Mouse (Mus musculus) intestine, postnatal 0 days (tissue): Measurements from ENCODE around the gene H2-K1. TPM values are rescaled to one million over a fixed set of nuclear protein-coding genes. Genes with fewer than 3 reads are reported as not detected.

Experiments used
- ATAC-seq: fragments of 200-750 bp; cut with Nextera tagmentation; 2 replicates; pipeline ENCODE4 v1.8.0; 2017; ENCODE audit warnings: mild to moderate bottlenecking, moderate TSS enrichment, moderate library complexity
- H3K27ac ChIP-seq: fragments of 300-500 bp; sonication (generic); 2 replicates; pipeline ENCODE4 v1.5.1; 2014; ENCODE audit warnings: mild to moderate bottlenecking, low read depth, low read length, moderate library complexity
- H3K27me3 ChIP-seq: fragments of 300-500 bp; sonication (generic); replicated peaks from 2 replicates; pipeline ENCODE4 v1.6.1; 2014; ENCODE audit warnings: low read length, mixed read lengths; ENCODE audit not compliant: control insufficient read depth, insufficient read depth
- H3K36me3 ChIP-seq: fragments of 300-500 bp; sonication (generic); 2 replicates; pipeline ENCODE4 v1.6.1; 2014; ENCODE audit warnings: mild to moderate bottlenecking, moderate library complexity; ENCODE audit not compliant: control insufficient read depth, insufficient read depth
- H3K4me1 ChIP-seq: fragments of 300-500 bp; sonication (generic); replicated peaks from 2 replicates; pipeline ENCODE4 v1.6.1; 2014; ENCODE audit warnings: antibody characterized with exemption, low read length, mixed read lengths; ENCODE audit not compliant: control insufficient read depth, insufficient read depth
- H3K4me2 ChIP-seq: fragments of 300-500 bp; sonication (generic); replicated peaks from 2 replicates; pipeline ENCODE4 v1.6.1; 2014; ENCODE audit warnings: low read depth, mild to moderate bottlenecking, moderate library complexity
- H3K4me3 ChIP-seq: fragments of 300-500 bp; sonication (generic); 2 replicates; pipeline ENCODE4 v1.5.1; 2014; ENCODE audit warnings: low read depth, low read length
- H3K9ac ChIP-seq: fragments of 300-500 bp; sonication (generic); 2 replicates; pipeline ENCODE4 v1.6.1; 2014; ENCODE audit warnings: mild to moderate bottlenecking, low read depth, low read length
- H3K9me3 ChIP-seq: fragments of 300-500 bp; sonication (generic); 2 replicates; pipeline ENCODE4 v1.6.1; 2016; ENCODE audit warnings: mixed run types; ENCODE audit not compliant: control insufficient read depth
- CTCF ChIP-seq: sonication (generic); IDR thresholded peaks from 2 replicates; pipeline ENCODE4 v1.5.1; 2016; ENCODE audit warnings: low read depth, mild to moderate bottlenecking, control low read depth, antibody characterized with exemption, moderate library complexity
- WGBS: fragments of 180-500 bp; shearing (Covaris S2); extraction: QIAGEN DNeasy Blood & Tissue Kit; methylation state at CpG from one replicate; pipeline ENCODE4 v1.1.7; 2014; 5-methylcytosine and 5-hydroxymethylcytosine counted together
- polyA plus RNA-seq: library from polyadenylated mRNA; unstranded; fragments of >200 nt; fragmentation: Nextera tagmentation; extraction: Ambion mirVana; gene quantifications from 2 replicates; pipeline ENCODE4 v1.2.1, GENCODE M21; 2015

Gene H2-K1
- polyA plus RNA-seq, 1 experiment from 2014 or later = 933 TPM

- 88% methylated on average over 18 of the region's 18 CpGs for WGBS
- TF ChIP-seq CTCF = no peak
- peaks cover 24% of the 10 kb centered on the region; the same call in 1 of the 2 replicates for H3K4me1 ChIP-seq
Measured at GRCm38 (mm10) chr17:34029150-34029889, 29.2 kb upstream of the H2-K1 start.

GRCm38 (mm10) chr17:34028501-34029149 lies 28.5 kb upstream of the H2-K1 start:
- Histone ChIP-seq H3K4me1 (peaks cover 24% of the 10 kb centered on the region; the same call in 1 of the 2 replicates), H3K36me3 (peaks cover 23% of the 10 kb centered on the region), H3K27me3 (no peaks in the 10 kb centered on the region), H3K4me3 (no peak overlapping the region), H3K9me3 (no peaks in the 10 kb centered on the region), H3K9ac (no peak overlapping the region), H3K27ac (peak overlapping the region; percentile 21; the same call in 1 of the 2 replicates), H3K4me2 (peak overlapping the region; percentile 93)
- no peak for ATAC-seq
- no peak for TF ChIP-seq CTCF
- WGBS = 75% methylated on average over 17 of the region's 17 CpGs

More at GRCm38 (mm10) chr17:34029150-34029889, 29.2 kb upstream of the H2-K1 start:
- Histone ChIP-seq H3K4me2 (peak overlapping the region; percentile 87; the same call in 1 of the 2 replicates), H3K36me3 (peaks cover 23% of the 10 kb centered on the region), H3K9ac (no peak overlapping the region), H3K27ac (no peak overlapping the region), H3K27me3 (no peaks in the 10 kb centered on the region), H3K4me3 (no peak overlapping the region; the same call in 1 of the 2 replicates), H3K9me3 (no peaks in the 10 kb centered on the region)
- no peak for ATAC-seq

GRCm38 (mm10) chr17:34027656-34028223 lies 27.6 kb upstream of the H2-K1 start, which contains the start of gene H2-Ke6:
H2-Ke6 (minus strand) TSS chr17:34028060.
- H3K4me2 ChIP-seq = peak within 1 kb of the TSS; percentile 93
- peak within 1 kb of the TSS; percentile 58 for H3K9ac ChIP-seq
- peaks cover 27% of the 10 kb centered on the region for H3K36me3 ChIP-seq
- peak; percentile 48 for ATAC-seq
- H3K27me3 ChIP-seq = no peaks in the 10 kb centered on the region
- under 1% methylated on average over 48 of the region's 49 CpGs for WGBS
- peak; percentile 62 for TF ChIP-seq CTCF
- H3K27ac ChIP-seq = peak within 1 kb of the TSS; percentile 65
- H3K4me3 ChIP-seq = peak within 1 kb of the TSS; percentile 60
- H3K4me1 ChIP-seq = peaks cover 24% of the 10 kb centered on the region; the same call in 1 of the 2 replicates
- H3K9me3 ChIP-seq = no peaks in the 10 kb centered on the region

- Histone ChIP-seq H3K27ac (peak overlapping the region; percentile 65), H3K27me3 (no peaks in the 10 kb centered on the region), H3K4me2 (peak overlapping the region; percentile 93), H3K9ac (peak overlapping the region; percentile 58), H3K36me3 (peaks cover 28% of the 10 kb centered on the region), H3K4me3 (peak overlapping the region; percentile 60), H3K9me3 (no peaks in the 10 kb centered on the region), H3K4me1 (peaks cover 24% of the 10 kb centered on the region; the same call in 1 of the 2 replicates)
- no peak for TF ChIP-seq CTCF
- no peak for ATAC-seq
- WGBS = 11% methylated on average over 36 of the region's 36 CpGs
Measured at GRCm38 (mm10) chr17:34026917-34027655, 26.9 kb upstream of the H2-K1 start.

- peaks cover 24% of the 10 kb centered on the region; the same call in 1 of the 2 replicates for H3K4me1 ChIP-seq
- WGBS = 60% methylated on average over 2 of the region's 2 CpGs
- no peak for TF ChIP-seq CTCF
- ATAC-seq = no peak
- no peaks in the 10 kb centered on the region for H3K9me3 ChIP-seq
- H3K9ac ChIP-seq = no peak overlapping the region
- peaks cover 37% of the 10 kb centered on the region for H3K36me3 ChIP-seq
- no peak overlapping the region for H3K27ac ChIP-seq
- H3K4me3 ChIP-seq = no peak overlapping the region
- H3K4me2 ChIP-seq = peak overlapping the region; percentile 93; the same call in 1 of the 2 replicates
- H3K27me3 ChIP-seq = no peaks in the 10 kb centered on the region
Measured at GRCm38 (mm10) chr17:34026221-34026620, 26.1 kb upstream of the H2-K1 start.
